Mouse (Mus musculus) myocyte (in vitro differentiated cells): ENCODE results near the gene Hdac9. TPM values are rescaled to one million over a fixed set of nuclear protein-coding genes. Genes with fewer than 3 reads are reported as not detected.

Experiments
- H3K27me3 ChIP-seq: one replicate; pipeline ENCODE4 v1.6.1; 2011; ENCODE audit not compliant: control insufficient read depth, insufficient read depth, insufficient read length
- H3K36me3 ChIP-seq: one replicate; pipeline ENCODE4 v1.6.1; 2011; ENCODE audit not compliant: control insufficient read depth, insufficient read depth
- H3K4me2 ChIP-seq: one replicate; pipeline ENCODE4 v1.6.1; 2011; ENCODE audit warnings: low read depth, control low read depth
- H3K4me3 ChIP-seq: one replicate; pipeline ENCODE4 v1.5.1; 2011; ENCODE audit warnings: mild to moderate bottlenecking, control low read depth, moderate library complexity
- H3K79me2 ChIP-seq: one replicate; pipeline ENCODE4 v1.6.1; 2011; ENCODE audit not compliant: control insufficient read depth, insufficient read depth
- H3ac ChIP-seq: one replicate; pipeline ENCODE4 v1.6.1; 2011; ENCODE audit not compliant: control insufficient read depth, insufficient read length
- CEBPB ChIP-seq: IDR thresholded peaks from 2 replicates; pipeline ENCODE4 v1.6.1; 2011; ENCODE audit warnings: mild to moderate bottlenecking, moderate library complexity; ENCODE audit not compliant: poor library complexity, insufficient read depth, severe bottlenecking
- E2F4 ChIP-seq: IDR thresholded peaks from one replicate; pipeline ENCODE4 v1.6.1; 2011; ENCODE audit warnings: mild to moderate bottlenecking, control low read depth, moderate library complexity; ENCODE audit not compliant: insufficient read depth
- MAX ChIP-seq: IDR thresholded peaks from one replicate; pipeline ENCODE4 v1.6.1; 2011; ENCODE audit warnings: low read depth, mild to moderate bottlenecking, control low read depth
- MYOD1 ChIP-seq, 3 experiments: IDR thresholded peaks; one replicate each; pipeline ENCODE4 v1.6.1; 2011; ENCODE audit warnings: control low read depth in 2 of 3, low read depth in 2 of 3, mild to moderate bottlenecking in 2 of 3, moderate library complexity in 1 of 3; ENCODE audit not compliant: insufficient read length in 2 of 3, control insufficient read depth in 1 of 3
- MYOG ChIP-seq, 3 experiments: IDR thresholded peaks; one replicate each; pipeline ENCODE4 v1.6.1; 2011; ENCODE audit warnings: control low read depth in 2 of 3, low read depth in 2 of 3, mild to moderate bottlenecking in 2 of 3; ENCODE audit not compliant: insufficient read length in 2 of 3, control insufficient read depth in 1 of 3, insufficient read depth in 1 of 3
- POLR2A ChIP-seq: IDR thresholded peaks from one replicate; pipeline ENCODE4 v1.6.1; 2011; ENCODE audit warnings: low read depth, mild to moderate bottlenecking, control low read depth, moderate library complexity; ENCODE audit not compliant: insufficient read length
- POLR2AphosphoS2 ChIP-seq: IDR thresholded peaks from one replicate; pipeline ENCODE4 v1.6.1; 2011; ENCODE audit warnings: low read depth, control low read depth; ENCODE audit not compliant: insufficient read length
- REST ChIP-seq: IDR thresholded peaks from one replicate; pipeline ENCODE4 v1.6.1; 2011; ENCODE audit warnings: mild to moderate bottlenecking, control low read depth, moderate library complexity; ENCODE audit not compliant: insufficient read depth, insufficient read length
- SRF ChIP-seq: IDR thresholded peaks from one replicate; pipeline ENCODE4 v1.6.1; 2011; ENCODE audit warnings: low read depth; ENCODE audit not compliant: control insufficient read depth, insufficient read length
- TCF12 ChIP-seq: IDR thresholded peaks from one replicate; pipeline ENCODE4 v1.6.1; 2011; ENCODE audit warnings: mild to moderate bottlenecking, control low read depth; ENCODE audit not compliant: poor library complexity, insufficient read depth, severe bottlenecking
- TCF3 ChIP-seq: IDR thresholded peaks from one replicate; pipeline ENCODE4 v1.6.1; 2011; ENCODE audit warnings: low read depth, control low read depth; ENCODE audit not compliant: insufficient read length
- USF1 ChIP-seq: IDR thresholded peaks from one replicate; pipeline ENCODE4 v1.6.1; 2011; ENCODE audit warnings: low read depth, mild to moderate bottlenecking, control low read depth, moderate library complexity
- polyA plus RNA-seq: library from polyadenylated mRNA; unstranded; fragments of >200 nt; fragmentation: generic; extraction: Trizol; gene quantifications from one replicate; pipeline ENCODE4 v1.2.1, GENCODE M21; 2012; ENCODE audit warnings: missing spikeins

Gene Hdac9
- polyA plus RNA-seq, 1 experiment, result 0.47 TPM

GRCm38 (mm10) chr12:34874926-34875325 is 42.0 kb downstream of the Hdac9 start:
- Histone ChIP-seq H3K79me2 (no peaks in the 10 kb centered on the region), H3ac (no peak overlapping the region), H3K36me3 (no peaks in the 10 kb centered on the region), H3K4me3 (no peak overlapping the region), H3K4me2 (no peak overlapping the region), H3K27me3 (no peaks in the 10 kb centered on the region)
- TF ChIP-seq E2F4 (no peak), SRF (no peak), CEBPB (no peak), MAX (no peak), REST (no peak), MYOG (IDR thresholded peaks at IDR 0.05; ENCODE audit: control insufficient read depth in 1 of 3, insufficient read depth in 1 of 3, insufficient read length in 2 of 3, low read depth in 2 of 3) (no peak), POLR2AphosphoS2 (no peak), TCF12 (no peak), POLR2A (no peak), USF1 (no peak), TCF3 (no peak)

- H3ac ChIP-seq, result no peak overlapping the region
- H3K27me3 ChIP-seq, result no peaks in the 10 kb centered on the region
- no peaks in the 10 kb centered on the region for H3K79me2 ChIP-seq
- no peak overlapping the region for H3K4me2 ChIP-seq
- no peaks in the 10 kb centered on the region for H3K36me3 ChIP-seq
- H3K4me3 ChIP-seq, result no peak overlapping the region
- no peak for TF ChIP-seq POLR2AphosphoS2
Measured at GRCm38 (mm10) chr12:34871028-34871427, 45.9 kb downstream of the Hdac9 start.

- Histone ChIP-seq H3K36me3 (no peaks in the 10 kb centered on the region), H3K79me2 (no peaks in the 10 kb centered on the region), H3K4me2 (no peak overlapping the region), H3K27me3 (no peaks in the 10 kb centered on the region), H3K4me3 (no peak overlapping the region), H3ac (no peak overlapping the region)
- TF ChIP-seq E2F4, result no peak
- no peak for TF ChIP-seq TCF3
- no peak for TF ChIP-seq POLR2A
- no peak for TF ChIP-seq TCF12
- TF ChIP-seq SRF, result no peak
- TF ChIP-seq MAX, result no peak
- TF ChIP-seq REST, result no peak
- no peak for TF ChIP-seq USF1
- no peak for TF ChIP-seq CEBPB
- no peak for TF ChIP-seq POLR2AphosphoS2
- no peak for TF ChIP-seq MYOG (IDR thresholded peaks at IDR 0.05; ENCODE audit: control insufficient read depth in 1 of 3, insufficient read depth in 1 of 3, insufficient read length in 2 of 3, low read depth in 2 of 3)
- TF ChIP-seq MYOD1 (IDR thresholded peaks at IDR 0.05; ENCODE audit: control insufficient read depth in 1 of 3, insufficient read length in 2 of 3, low read depth in 2 of 3), result no peak
Measured at GRCm38 (mm10) chr12:34841196-34841595, 75.7 kb downstream of the Hdac9 start.

- no peaks in the 10 kb centered on the region for H3K79me2 ChIP-seq
- no peak overlapping the region for H3K4me3 ChIP-seq
- no peak for TF ChIP-seq TCF12
- H3ac ChIP-seq, result no peak overlapping the region
- H3K27me3 ChIP-seq, result no peaks in the 10 kb centered on the region
- H3K4me2 ChIP-seq, result no peak overlapping the region
- H3K36me3 ChIP-seq, result no peaks in the 10 kb centered on the region
Measured at GRCm38 (mm10) chr12:34837318-34837717, 79.6 kb downstream of the Hdac9 start.

GRCm38 (mm10) chr12:34836864-34837263 is 80.0 kb downstream of the Hdac9 start:
- no peak overlapping the region for H3ac ChIP-seq
- H3K36me3 ChIP-seq, result no peaks in the 10 kb centered on the region
- TF ChIP-seq POLR2A (no peak), USF1 (no peak), MYOD1 (IDR thresholded peaks at IDR 0.05; ENCODE audit: control insufficient read depth in 1 of 3, insufficient read length in 2 of 3, low read depth in 2 of 3) (no peak), MAX (no peak), E2F4 (no peak), POLR2AphosphoS2 (no peak), SRF (no peak), TCF3 (no peak), REST (no peak), MYOG (IDR thresholded peaks at IDR 0.05; ENCODE audit: control insufficient read depth in 1 of 3, insufficient read depth in 1 of 3, insufficient read length in 2 of 3, low read depth in 2 of 3) (no peak), CEBPB (no peak), TCF12 (no peak)
- H3K4me2 ChIP-seq, result no peak overlapping the region
- no peaks in the 10 kb centered on the region for H3K79me2 ChIP-seq
- H3K4me3 ChIP-seq, result no peak overlapping the region
- no peaks in the 10 kb centered on the region for H3K27me3 ChIP-seq
